Mouse (Mus musculus) thymus, adult 2 months (tissue): ENCODE results near the gene Shisal2b.

Experiments
- CTCF ChIP-seq: fragments of 200-500 bp; IDR thresholded peaks from 2 replicates; pipeline ENCODE4 v1.5.1; 2012; ENCODE audit warnings: mild to moderate bottlenecking, control low read depth, low read length, moderate library complexity, borderline replicate concordance; ENCODE audit not compliant: control insufficient read depth, poor library complexity, insufficient read depth; ENCODE audit errors: extremely low read depth
- POLR2A ChIP-seq: fragments of 200-500 bp; IDR thresholded peaks from 2 replicates; pipeline ENCODE4 v1.6.1; 2012; ENCODE audit warnings: mild to moderate bottlenecking, low read length, control low read depth, moderate library complexity; ENCODE audit not compliant: control insufficient read depth, poor library complexity, insufficient read depth; ENCODE audit errors: extremely low read depth

DNA sequence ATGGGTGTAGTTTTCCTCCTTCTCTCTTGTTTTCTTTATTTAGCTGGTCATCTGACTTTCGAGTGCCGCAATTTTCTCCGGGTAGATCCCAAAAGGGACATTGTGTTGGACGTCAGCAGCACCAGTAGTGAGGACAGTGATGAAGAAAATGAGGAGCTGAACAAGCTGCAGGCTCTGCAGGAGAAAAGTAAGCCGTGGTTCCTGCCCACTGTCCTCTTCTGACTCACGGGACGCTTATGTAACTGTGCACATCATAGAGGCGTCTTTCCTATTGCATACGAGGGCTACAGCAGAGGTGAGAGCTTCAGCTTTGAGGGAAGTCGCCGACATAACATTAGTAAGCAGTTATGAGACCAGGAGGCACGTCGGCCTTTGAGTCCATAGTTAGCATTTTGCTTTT is 30.9 kb downstream of the Shisal2b start:
- no peak for TF ChIP-seq POLR2A
- no peak for TF ChIP-seq CTCF
